24 mouse cellular contexts compared by ENCODE assay signal in genomic region chr10:44511029-44511428, GRCm38 (mm10).
"Had no signal": no experiment of that assay in that cellular context is flagged by ENCODE, and none has a peak within 500 bp of the region (broad histone marks: within the 10 kb centered on the region; RNA-seq: fewer than 3 reads in every experiment).

No protein-coding gene starts in this region.

- H3K9me3 ChIP-seq: heart, embryonic 13.5 days; heart, embryonic 15.5 days; hindbrain, embryonic 10.5 days; hindbrain, embryonic 12.5 days; intestine, embryonic 15.5 days; limb, embryonic 10.5 days; limb, embryonic 12.5 days had no signal

- ATAC-seq: forebrain, postnatal 0 days; hindbrain, embryonic 16.5 days; inflammation-experienced regulatory T-cells, adult 6 months; intestine, embryonic 15.5 days; intestine, postnatal 0 days had no signal

- H3K27me3 ChIP-seq: hindbrain, embryonic 12.5 days; intestine, embryonic 15.5 days; limb, embryonic 12.5 days had no signal

- DNase-seq: forebrain, postnatal 0 days; gastrocnemius, postnatal 14 days; gastrocnemius, postnatal 36 days; heart, adult 2 months; heart, postnatal 14 days; heart, postnatal 36 days; kidney, adult 18-20 months; kidney, adult 8-10 months; kidney, postnatal 10 days; kidney, postnatal 36 days; liver had no signal

- H3K9ac ChIP-seq: forebrain, postnatal 0 days; heart, embryonic 13.5 days; heart, embryonic 15.5 days; hindbrain, embryonic 12.5 days; hindbrain, embryonic 14.5 days; intestine, embryonic 15.5 days; limb, embryonic 12.5 days had no signal

- H3K4me2 ChIP-seq: heart, embryonic 11.5 days; heart, embryonic 13.5 days; heart, embryonic 15.5 days; hindbrain, embryonic 12.5 days; hindbrain, embryonic 14.5 days; intestine, embryonic 15.5 days; limb, embryonic 12.5 days had no signal

- H3K4me1 ChIP-seq: heart, embryonic 13.5 days; heart, embryonic 15.5 days had no signal

- H3K27ac ChIP-seq: heart, adult 2 months; heart, embryonic 13.5 days; heart, embryonic 15.5 days; hindbrain, embryonic 10.5 days; hindbrain, embryonic 12.5 days; hindbrain, embryonic 14.5 days; intestine, embryonic 15.5 days; left cerebral cortex, adult 2 months; limb, embryonic 10.5 days; limb, embryonic 12.5 days had no signal

- H3K36me3 ChIP-seq: heart, embryonic 13.5 days; heart, embryonic 15.5 days; hindbrain, embryonic 10.5 days; hindbrain, embryonic 12.5 days; intestine, embryonic 15.5 days; limb, embryonic 10.5 days; limb, embryonic 12.5 days had no signal

- H3K4me3 ChIP-seq: heart, adult 2 months; heart, embryonic 13.5 days; heart, embryonic 15.5 days; hindbrain, embryonic 10.5 days; hindbrain, embryonic 12.5 days; intestine, embryonic 15.5 days; left cerebral cortex, adult 2 months; limb, embryonic 10.5 days; limb, embryonic 12.5 days had no signal
